Mouse (Mus musculus): Measurements from ENCODE around the gene Nus1. TPM values are rescaled to one million over a fixed set of nuclear protein-coding genes. Genes with fewer than 3 reads are reported as not detected.

Nus1 gene
- polyA plus RNA-seq, 1 experiment from 2014 or later = 17.0 TPM

Other genes starting within 250 kb of the Nus1 start
- not detected in 2 replicates for gene Ros1, start 222.3 kb upstream of the Nus1 start, polyA plus RNA-seq (2016; fragmentation: Nextera tagmentation; extraction: Ambion mirVana)
- 35.0 and 42.0 TPM in 2 replicates for gene Dcbld1, start 183.9 kb upstream of the Nus1 start, polyA plus RNA-seq (2016; fragmentation: Nextera tagmentation; extraction: Ambion mirVana)
- gene Gm26741, start 58.8 kb upstream of the Nus1 start, polyA plus RNA-seq (2016; fragmentation: Nextera tagmentation; extraction: Ambion mirVana) = not detected in 2 replicates
- 31.7 and 35.6 TPM in 2 replicates for gene Gopc, start 35.4 kb upstream of the Nus1 start, polyA plus RNA-seq (2016; fragmentation: Nextera tagmentation; extraction: Ambion mirVana)
- gene Nepn, start 28.6 kb upstream of the Nus1 start, polyA plus RNA-seq (2016; fragmentation: Nextera tagmentation; extraction: Ambion mirVana) = not detected in 2 replicates